Mouse (Mus musculus) forebrain, embryonic 13.5 days (tissue): ENCODE results near the gene Pgam1. TPM values are rescaled to one million over a fixed set of nuclear protein-coding genes. Genes with fewer than 3 reads are reported as not detected.

Experiments used
- ATAC-seq: fragments of 200-750 bp; cut with Nextera tagmentation; 2 replicates; pipeline ENCODE4 v1.8.0; 2017
- H3K27ac ChIP-seq: fragments of 300-500 bp; sonication (generic); 2 replicates; pipeline ENCODE4 v1.5.1; 2015; ENCODE audit warnings: inconsistent platforms, mild to moderate bottlenecking, moderate library complexity
- H3K27me3 ChIP-seq: fragments of 300-500 bp; sonication (generic); 2 replicates; pipeline ENCODE4 v1.6.1; 2015; ENCODE audit warnings: mild to moderate bottlenecking, inconsistent platforms
- H3K36me3 ChIP-seq: fragments of 300-500 bp; sonication (generic); 2 replicates; pipeline ENCODE4 v1.6.1; 2015; ENCODE audit warnings: mild to moderate bottlenecking, inconsistent platforms; ENCODE audit not compliant: poor library complexity, severe bottlenecking
- H3K4me1 ChIP-seq: fragments of 300-500 bp; sonication (generic); 2 replicates; pipeline ENCODE4 v1.6.1; 2015; ENCODE audit warnings: inconsistent platforms
- H3K4me2 ChIP-seq: fragments of 300-500 bp; sonication (generic); 2 replicates; pipeline ENCODE4 v1.6.1; 2015; ENCODE audit warnings: inconsistent platforms, mild to moderate bottlenecking, moderate library complexity
- H3K4me3 ChIP-seq: fragments of 300-500 bp; sonication (generic); 2 replicates; pipeline ENCODE4 v1.5.1; 2015; ENCODE audit warnings: mild to moderate bottlenecking, inconsistent platforms
- H3K9ac ChIP-seq: fragments of 300-500 bp; sonication (generic); 2 replicates; pipeline ENCODE4 v1.6.1; 2015; ENCODE audit warnings: mild to moderate bottlenecking, inconsistent platforms
- H3K9me3 ChIP-seq: fragments of 300-500 bp; sonication (generic); replicated peaks from 2 replicates; pipeline ENCODE4 v1.6.1; 2016; ENCODE audit warnings: inconsistent platforms
- WGBS: fragments of 180-500 bp; shearing (Covaris S2); methylation state at CpG from one replicate; pipeline ENCODE4 v1.1.7; 2015; 5-methylcytosine and 5-hydroxymethylcytosine counted together
- polyA plus RNA-seq: library from polyadenylated mRNA; unstranded; fragments of >200 nt; fragmentation: Nextera tagmentation; extraction: Ambion mirVana; gene quantifications from 2 replicates; pipeline ENCODE4 v1.2.1, GENCODE M21; 2015

Gene Pgam1
- polyA plus RNA-seq, 1 experiment from 2014 or later = 505 TPM

DNA sequence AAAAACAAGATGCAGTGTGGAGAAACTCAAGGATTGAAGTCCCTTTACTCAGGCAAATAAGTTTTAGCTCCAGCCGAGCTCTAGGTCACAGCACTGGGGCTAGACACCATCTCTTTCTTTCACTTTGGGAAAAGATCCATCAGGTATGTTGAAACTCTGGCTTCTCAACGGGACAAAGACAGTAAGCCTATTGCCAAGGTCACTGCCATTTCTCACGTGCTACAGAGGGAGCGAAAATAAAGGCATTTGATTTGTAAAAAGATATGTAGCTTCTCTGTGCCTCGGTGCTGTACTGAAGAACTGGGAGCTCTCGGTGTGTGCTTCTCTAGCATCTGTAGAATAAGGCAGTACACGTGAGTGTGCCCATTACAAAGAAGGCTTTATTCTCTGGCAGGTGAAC, 32.1 kb downstream of the Pgam1 start:
- peaks cover 96% of the 10 kb centered on the region for H3K36me3 ChIP-seq

GRCm38 (mm10) chr19:41952287-41952686, 40.6 kb downstream of the Pgam1 start:
- no peak for ATAC-seq

More for the DNA sequence above, 32.1 kb downstream of the Pgam1 start:
- 90% methylated on average over 7 of the region's 7 CpGs for WGBS
- no peaks in the 10 kb centered on the region for H3K9me3 ChIP-seq
- H3K27ac ChIP-seq = no peak overlapping the region
- ATAC-seq = no peak
- H3K4me2 ChIP-seq = no peak overlapping the region
- no peaks in the 10 kb centered on the region for H3K4me1 ChIP-seq
- no peak overlapping the region for H3K9ac ChIP-seq
- H3K4me3 ChIP-seq = no peak overlapping the region
- no peaks in the 10 kb centered on the region for H3K27me3 ChIP-seq

GRCm38 (mm10) chr19:41953574-41953973, 41.9 kb downstream of the Pgam1 start:
- Histone ChIP-seq H3K9me3 (no peaks in the 10 kb centered on the region), H3K4me3 (no peak overlapping the region), H3K9ac (no peak overlapping the region), H3K4me1 (no peaks in the 10 kb centered on the region), H3K4me2 (no peak overlapping the region), H3K36me3 (peaks cover 97% of the 10 kb centered on the region), H3K27me3 (no peaks in the 10 kb centered on the region), H3K27ac (no peak overlapping the region)
- ATAC-seq = no peak
- WGBS = 92% methylated on average over 3 of the region's 3 CpGs

More at GRCm38 (mm10) chr19:41952287-41952686, 40.6 kb downstream of the Pgam1 start:
- H3K27ac ChIP-seq = no peak overlapping the region
- 84% methylated on average over 4 of the region's 4 CpGs for WGBS
- peaks cover 98% of the 10 kb centered on the region for H3K36me3 ChIP-seq
- H3K4me3 ChIP-seq = no peak overlapping the region
- no peaks in the 10 kb centered on the region for H3K9me3 ChIP-seq
- no peak overlapping the region for H3K9ac ChIP-seq
- H3K4me1 ChIP-seq = no peaks in the 10 kb centered on the region
- no peaks in the 10 kb centered on the region for H3K27me3 ChIP-seq
- no peak overlapping the region for H3K4me2 ChIP-seq

Other genes starting within 250 kb of the Pgam1 start
- 13.9 and 14.4 TPM in 2 replicates for gene Slit1, start 168.3 kb upstream of the Pgam1 start, polyA plus RNA-seq
- gene Arhgap19, start 109.9 kb upstream of the Pgam1 start, polyA plus RNA-seq = 20.4 and 21.5 TPM in 2 replicates
- gene Frat1, start 82.0 kb upstream of the Pgam1 start, polyA plus RNA-seq = 25.7 and 27.3 TPM in 2 replicates
- 10.4 and 12.4 TPM in 2 replicates for gene Frat2, start 63.8 kb upstream of the Pgam1 start, polyA plus RNA-seq
- 15.8 and 18.1 TPM in 2 replicates for gene Rrp12, start 15.8 kb upstream of the Pgam1 start, polyA plus RNA-seq
- gene Exosc1, start 21.5 kb downstream of the Pgam1 start, polyA plus RNA-seq = 83.2 and 86.5 TPM in 2 replicates
- 86.5 and 96.5 TPM in 2 replicates for gene Zdhhc16, start 21.6 kb downstream of the Pgam1 start, polyA plus RNA-seq
- gene Mms19, start 69.2 kb downstream of the Pgam1 start, polyA plus RNA-seq = 32.6 and 35.2 TPM in 2 replicates
- gene Ubtd1, start 69.8 kb downstream of the Pgam1 start, polyA plus RNA-seq = 5.7 and 5.8 TPM in 2 replicates
- gene Ankrd2, start 124.1 kb downstream of the Pgam1 start, polyA plus RNA-seq = 0.15 and 0.21 TPM in 2 replicates
- gene Hoga1, start 133.7 kb downstream of the Pgam1 start, polyA plus RNA-seq = 0.79 and 1.1 TPM in 2 replicates
- gene 4933411K16Rik, start 140.3 kb downstream of the Pgam1 start, polyA plus RNA-seq = not detected in 2 replicates
- 114 and 118 TPM in 2 replicates for gene Morn4, start 174.4 kb downstream of the Pgam1 start, polyA plus RNA-seq
- gene Pi4k2a, start 178.5 kb downstream of the Pgam1 start, polyA plus RNA-seq = 16.5 and 21.7 TPM in 2 replicates
- 10.1 and 10.3 TPM in 2 replicates for gene Avpi1, start 217.1 kb downstream of the Pgam1 start, polyA plus RNA-seq
- gene Marveld1, start 235.5 kb downstream of the Pgam1 start, polyA plus RNA-seq = 1.7 and 2.0 TPM in 2 replicates